Mouse (Mus musculus): ENCODE results near the gene Tars2.

DNA sequence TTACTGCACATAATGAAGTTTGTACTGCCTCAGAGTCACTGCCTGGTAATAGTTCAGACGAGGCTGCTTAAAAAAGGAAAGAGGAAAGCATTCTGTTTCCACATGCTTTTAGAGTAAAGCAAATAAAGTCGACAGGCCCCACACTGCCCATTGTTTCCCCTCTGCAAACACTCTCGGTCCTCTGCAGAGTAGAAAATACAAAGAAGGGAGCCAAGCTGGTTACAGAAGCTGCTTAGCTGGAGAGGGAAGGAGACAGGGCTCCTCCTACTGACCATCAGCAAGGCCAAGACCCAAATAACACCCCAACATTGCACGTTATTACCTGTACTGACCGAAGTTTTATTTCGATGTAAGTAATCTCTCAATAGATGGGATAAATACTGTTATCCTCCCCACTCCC, 3.0 kb upstream of the Tars2 start:
- no peak for TF ChIP-seq CTCF (IDR thresholded peaks at IDR 0.05; ENCODE audit: extremely low read depth, insufficient read length, insufficient replicate concordance, low read depth, low read length)
- TF ChIP-seq POLR2A (IDR thresholded peaks at IDR 0.05; ENCODE audit: low read depth, low read length), result no peak
